Mouse (Mus musculus) heart, adult 2 months (tissue): Measurements from ENCODE around the gene Gsta4.

Experiments used
- CTCF ChIP-seq: fragments of 200-600 bp; IDR thresholded peaks from 2 replicates; pipeline ENCODE4 v1.8.1; 2022; ENCODE audit warnings: antibody characterized with exemption, mild to moderate bottlenecking, moderate library complexity
- POLR2A ChIP-seq: fragments of 200-500 bp; IDR thresholded peaks from 2 replicates; pipeline ENCODE4 v1.6.1; 2011; ENCODE audit warnings: mild to moderate bottlenecking, low read depth, low read length, control low read depth; ENCODE audit not compliant: insufficient read depth

DNA sequence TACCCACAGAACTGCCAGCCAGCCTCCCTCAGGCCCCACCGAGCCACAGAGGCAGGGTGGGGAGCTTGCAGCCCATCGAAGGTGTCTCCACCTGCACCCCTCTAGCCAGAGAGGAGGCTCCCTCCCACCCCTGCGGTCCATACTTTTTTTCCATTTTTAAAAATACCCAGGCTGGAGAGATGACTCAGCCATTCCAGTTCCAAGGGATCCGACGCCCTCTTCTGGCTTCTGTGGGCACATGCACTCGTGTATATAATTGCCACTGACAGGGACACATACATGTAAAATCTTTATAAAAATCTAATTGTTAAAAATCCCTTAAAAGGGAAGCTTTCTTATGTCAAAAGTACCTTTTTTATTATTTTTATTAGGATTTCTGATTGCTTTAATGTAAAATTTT lies 13.7 kb upstream of the Gsta4 start:
- peak; percentile 53 for TF ChIP-seq CTCF
- TF ChIP-seq POLR2A = no peak
